19 mouse cellular contexts compared by ENCODE assay signal in the genomic region with DNA sequence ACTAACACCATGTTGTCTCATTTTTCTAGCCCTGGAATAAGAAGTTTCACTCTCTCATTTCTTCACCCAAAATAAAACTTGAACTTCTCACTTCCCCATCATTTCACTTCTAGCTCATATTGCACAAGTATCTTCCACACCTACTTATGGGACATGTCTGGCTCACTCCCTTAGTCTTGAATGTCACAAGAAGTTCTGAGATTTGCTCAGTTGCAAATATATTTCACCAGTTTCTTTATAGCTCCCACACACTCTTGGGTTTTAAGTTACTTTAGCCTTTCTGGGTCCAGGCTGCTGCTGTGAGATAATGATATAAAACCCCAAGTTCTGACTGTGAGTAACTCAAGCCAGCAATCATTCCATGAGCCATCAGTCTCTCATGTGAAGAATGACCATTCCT.
"Had no signal": no experiment of that assay in that cellular context is flagged by ENCODE, and none has a peak within 500 bp of the region (broad histone marks: within the 10 kb centered on the region; RNA-seq: fewer than 3 reads in every experiment).

No protein-coding gene starts in this region.

- H3K27ac ChIP-seq: limb, embryonic 10.5 days; limb, embryonic 13.5 days; liver, embryonic 12.5 days; liver, embryonic 15.5 days; lung, embryonic 15.5 days; macrophage; midbrain, embryonic 12.5 days; midbrain, embryonic 15.5 days; neural tube, embryonic 12.5 days; neural tube, embryonic 15.5 days had no signal

- DNase-seq: kidney, adult 2 months; kidney, postnatal 14 days; kidney, postnatal 4 days; liver; lung, adult 18-20 months; lung, postnatal 14 days; thymus, adult 2 months; thymus, postnatal 14 days; thymus, postnatal 4 days had no signal

- H3K4me3 ChIP-seq: limb, embryonic 10.5 days; limb, embryonic 13.5 days; liver, embryonic 12.5 days; liver, embryonic 15.5 days; lung, embryonic 15.5 days; midbrain, embryonic 12.5 days; midbrain, embryonic 15.5 days; neural tube, embryonic 12.5 days; neural tube, embryonic 15.5 days had no signal
